Mouse (Mus musculus) T-cell, adult 2 months (primary cell): ENCODE results near the gene Ptgfrn.

Experiments used
- DNase-seq: peaks from one replicate; pipeline ENCODE4 v3.0.0; 2022; ENCODE audit warnings: low spot score

Gene Ptgfrn

GRCm38 (mm10) chr3:101078344-101078743 is 31.7 kb downstream of the Ptgfrn start:
- no peak for DNase-seq

- no peak for DNase-seq
Observed at GRCm38 (mm10) chr3:101077710-101078100, 32.4 kb downstream of the Ptgfrn start.

- DNase-seq = no peak
Observed at GRCm38 (mm10) chr3:101076966-101077709, 32.9 kb downstream of the Ptgfrn start.

GRCm38 (mm10) chr3:101075866-101076265 is 34.2 kb downstream of the Ptgfrn start:
- DNase-seq = no peak

GRCm38 (mm10) chr3:101073384-101073783 is 36.7 kb downstream of the Ptgfrn start:
- no peak for DNase-seq

- peak; percentile 17 for DNase-seq
Observed at GRCm38 (mm10) chr3:101072506-101073215, 37.4 kb downstream of the Ptgfrn start.

- no peak for DNase-seq
Observed at GRCm38 (mm10) chr3:101071576-101071975, 38.5 kb downstream of the Ptgfrn start.

GRCm38 (mm10) chr3:101070796-101071235 is 39.3 kb downstream of the Ptgfrn start:
- DNase-seq = no peak

GRCm38 (mm10) chr3:101070230-101070795 is 39.8 kb downstream of the Ptgfrn start:
- DNase-seq = no peak

GRCm38 (mm10) chr3:101068701-101069100 is 41.4 kb downstream of the Ptgfrn start:
- DNase-seq = no peak

- DNase-seq = peak; percentile 65
Observed at GRCm38 (mm10) chr3:101066175-101066574, 43.9 kb downstream of the Ptgfrn start.

- no peak for DNase-seq
Observed at GRCm38 (mm10) chr3:101061865-101062585, 48.1 kb downstream of the Ptgfrn start.

- peak; percentile 32 for DNase-seq
Observed at GRCm38 (mm10) chr3:101059214-101059613, 50.9 kb downstream of the Ptgfrn start.

- DNase-seq = peak; percentile 30
Observed at GRCm38 (mm10) chr3:101058203-101058602, 51.9 kb downstream of the Ptgfrn start.

- no peak for DNase-seq
Observed at GRCm38 (mm10) chr3:101055216-101055615, 54.9 kb downstream of the Ptgfrn start.

- DNase-seq = no peak
Observed at GRCm38 (mm10) chr3:101051601-101052000, 58.5 kb downstream of the Ptgfrn start.

- DNase-seq = no peak
Observed at GRCm38 (mm10) chr3:101049997-101050396, 60.1 kb downstream of the Ptgfrn start.

GRCm38 (mm10) chr3:101048781-101049180 is 61.3 kb downstream of the Ptgfrn start:
- no peak for DNase-seq

GRCm38 (mm10) chr3:101047586-101048275 is 62.3 kb downstream of the Ptgfrn start:
- DNase-seq = peak; percentile 36

GRCm38 (mm10) chr3:101045431-101045830 is 64.6 kb downstream of the Ptgfrn start:
- no peak for DNase-seq

- no peak for DNase-seq
Observed at GRCm38 (mm10) chr3:101044686-101045085, 65.4 kb downstream of the Ptgfrn start.

GRCm38 (mm10) chr3:101041997-101042396 is 68.1 kb downstream of the Ptgfrn start:
- no peak for DNase-seq
